Mouse (Mus musculus): Measurements from ENCODE around the gene Eef2k. TPM values are rescaled to one million over a fixed set of nuclear protein-coding genes. Genes with fewer than 3 reads are reported as not detected.
"Not testable (repeated sequence)": the region's sequence is repeated elsewhere in the genome, so short reads cannot be mapped to it uniquely, and the experiment has no call there.

The Eef2k gene
- polyA plus RNA-seq, 1 experiment from 2014 or later = 22.2 TPM

- H3K27me3 ChIP-seq (replicated peaks) = no peaks in the 10 kb centered on the region
- WGBS = 94% methylated on average over 7 of the region's 7 CpGs
- no peak for ATAC-seq (ENCODE audit: low FRiP score, low read depth)
- H3K4me2 ChIP-seq (replicated peaks) = no peak overlapping the region
- no peaks in the 10 kb centered on the region for H3K9me3 ChIP-seq
- 0 out of 2 replicates have a peak, but pooled peaks cover 4% of the 10 kb centered on the region for H3K4me1 ChIP-seq
- no peak overlapping the region for H3K4me3 ChIP-seq
- H3K27ac ChIP-seq = no peak overlapping the region
- H3K9ac ChIP-seq = no peak overlapping the region
- peaks cover 14% of the 10 kb centered on the region; the same call in 1 of the 2 replicates for H3K36me3 ChIP-seq
These were observed 54.4 kb downstream of the Eef2k start for GRCm38 (mm10) chr7:120897054-120897453.

- no peaks in the 10 kb centered on the region for H3K27me3 ChIP-seq (replicated peaks)
- H3K4me1 ChIP-seq = 0 out of 2 replicates have a peak, but pooled peaks cover 4% of the 10 kb centered on the region
- no peaks in the 10 kb centered on the region for H3K9me3 ChIP-seq
- H3K27ac ChIP-seq = no peak overlapping the region
- H3K36me3 ChIP-seq = peaks cover 13% of the 10 kb centered on the region; the same call in 1 of the 2 replicates
- no peak for ATAC-seq (ENCODE audit: low FRiP score, low read depth)
- H3K4me2 ChIP-seq (replicated peaks) = no peak overlapping the region
- H3K4me3 ChIP-seq = no peak overlapping the region
- H3K9ac ChIP-seq = no peak overlapping the region
- WGBS = 86% methylated on average over 9 of the region's 9 CpGs
These were observed 55.2 kb downstream of the Eef2k start for GRCm38 (mm10) chr7:120897711-120898335.

- no peaks in the 10 kb centered on the region for H3K9me3 ChIP-seq
- ATAC-seq (ENCODE audit: low FRiP score, low read depth) = no peak
- 70% methylated on average over 4 of the region's 4 CpGs for WGBS
These were observed 57.6 kb downstream of the Eef2k start for GRCm38 (mm10) chr7:120900191-120900590.

GRCm38 (mm10) chr7:120901701-120902100, 59.1 kb downstream of the Eef2k start:
- no peak overlapping the region for H3K27ac ChIP-seq
- 0 out of 2 replicates have a peak, but pooled peaks have one; percentile 50 for ATAC-seq (ENCODE audit: low FRiP score, low read depth)
- 43% methylated on average over 8 of the region's 8 CpGs for WGBS

More at GRCm38 (mm10) chr7:120900191-120900590, 57.6 kb downstream of the Eef2k start:
- H3K4me1 ChIP-seq = 0 out of 2 replicates have a peak, but pooled peaks cover 8% of the 10 kb centered on the region
- no peaks in the 10 kb centered on the region for H3K27me3 ChIP-seq (replicated peaks)
- H3K4me3 ChIP-seq = no peak overlapping the region
- H3K9ac ChIP-seq = no peak overlapping the region
- no peak overlapping the region for H3K27ac ChIP-seq
- H3K4me2 ChIP-seq (replicated peaks) = no peak overlapping the region
- H3K36me3 ChIP-seq = peaks cover 11% of the 10 kb centered on the region

GRCm38 (mm10) chr7:120902931-120903330, 60.3 kb downstream of the Eef2k start:
- Histone ChIP-seq H3K4me3 (no peak overlapping the region), H3K9ac (no peak overlapping the region), H3K27me3 (replicated peaks) (no peaks in the 10 kb centered on the region), H3K9me3 (no peaks in the 10 kb centered on the region), H3K36me3 (peaks cover 11% of the 10 kb centered on the region), H3K27ac (no peak overlapping the region), H3K4me1 (0 out of 2 replicates have a peak, but pooled peaks cover 8% of the 10 kb centered on the region), H3K4me2 (replicated peaks) (no peak overlapping the region)
- 66% methylated on average over 3 of the region's 3 CpGs for WGBS
- no peak for ATAC-seq (ENCODE audit: low FRiP score, low read depth)

More at GRCm38 (mm10) chr7:120901701-120902100, 59.1 kb downstream of the Eef2k start:
- Histone ChIP-seq H3K4me2 (replicated peaks) (no peak overlapping the region), H3K36me3 (peaks cover 11% of the 10 kb centered on the region), H3K27me3 (replicated peaks) (no peaks in the 10 kb centered on the region), H3K4me1 (0 out of 2 replicates have a peak, but pooled peaks cover 8% of the 10 kb centered on the region), H3K4me3 (no peak overlapping the region), H3K9ac (no peak overlapping the region), H3K9me3 (no peaks in the 10 kb centered on the region)

- WGBS = 75% methylated on average over 3 of the region's 3 CpGs
- ATAC-seq (ENCODE audit: low FRiP score, low read depth) = not testable (repeated sequence)
These were observed 67.5 kb downstream of the Eef2k start for GRCm38 (mm10) chr7:120910172-120910571.

GRCm38 (mm10) chr7:120911268-120911667, 68.6 kb downstream of the Eef2k start:
- not testable (repeated sequence) for H3K9me3 ChIP-seq; H3K4me3 ChIP-seq; H3K4me1 ChIP-seq; H3K4me2 ChIP-seq (replicated peaks); H3K36me3 ChIP-seq; ATAC-seq (ENCODE audit: low FRiP score, low read depth); H3K27ac ChIP-seq; H3K9ac ChIP-seq; H3K27me3 ChIP-seq (replicated peaks)
- 90% methylated on average over 6 of the region's 6 CpGs for WGBS

More at GRCm38 (mm10) chr7:120910172-120910571, 67.5 kb downstream of the Eef2k start:
- not testable (repeated sequence) for H3K27ac ChIP-seq; H3K27me3 ChIP-seq (replicated peaks); H3K4me1 ChIP-seq; H3K9ac ChIP-seq; H3K4me3 ChIP-seq; H3K9me3 ChIP-seq; H3K4me2 ChIP-seq (replicated peaks); H3K36me3 ChIP-seq

- H3K9ac ChIP-seq = no peak overlapping the region
These were observed 70.7 kb downstream of the Eef2k start for GRCm38 (mm10) chr7:120913332-120913731.

GRCm38 (mm10) chr7:120916262-120916875, 73.7 kb downstream of the Eef2k start:
- H3K9me3 ChIP-seq = no peaks in the 10 kb centered on the region
- H3K27ac ChIP-seq = no peak overlapping the region
- ATAC-seq (ENCODE audit: low FRiP score, low read depth) = no peak
- H3K9ac ChIP-seq = no peak overlapping the region
- no peak overlapping the region for H3K4me3 ChIP-seq
- WGBS = 22% methylated on average over 11 of the region's 11 CpGs
- peaks cover 8% of the 10 kb centered on the region for H3K4me1 ChIP-seq
- H3K27me3 ChIP-seq (replicated peaks) = no peaks in the 10 kb centered on the region
- no peak overlapping the region; the same call in 1 of the 2 replicates for H3K4me2 ChIP-seq (replicated peaks)
- no peaks in the 10 kb centered on the region for H3K36me3 ChIP-seq

More at GRCm38 (mm10) chr7:120913332-120913731, 70.7 kb downstream of the Eef2k start:
- no peaks in the 10 kb centered on the region for H3K36me3 ChIP-seq
- no peak overlapping the region for H3K4me2 ChIP-seq (replicated peaks)
- no peak for ATAC-seq (ENCODE audit: low FRiP score, low read depth)
- H3K4me1 ChIP-seq = 0 out of 2 replicates have a peak, but pooled peaks cover under 1% of the 10 kb centered on the region
- WGBS = 33% methylated on average over 1 of the region's 1 CpGs
- no peaks in the 10 kb centered on the region for H3K27me3 ChIP-seq (replicated peaks)
- H3K4me3 ChIP-seq = no peak overlapping the region
- no peak overlapping the region for H3K27ac ChIP-seq
- H3K9me3 ChIP-seq = no peaks in the 10 kb centered on the region

- H3K36me3 ChIP-seq = no peaks in the 10 kb centered on the region
- H3K4me3 ChIP-seq = peak overlapping the region; percentile 98; the same call in 1 of the 2 replicates
- ATAC-seq (ENCODE audit: low FRiP score, low read depth) = peak; percentile 89
- H3K4me2 ChIP-seq (replicated peaks) = peak overlapping the region; percentile 65
- 11% methylated on average over 12 of the region's 12 CpGs for WGBS
- no peak overlapping the region for H3K9ac ChIP-seq
- H3K4me1 ChIP-seq = peaks cover 8% of the 10 kb centered on the region
- no peaks in the 10 kb centered on the region for H3K27me3 ChIP-seq (replicated peaks)
- H3K27ac ChIP-seq = no peak overlapping the region
- no peaks in the 10 kb centered on the region for H3K9me3 ChIP-seq
These were observed 74.6 kb downstream of the Eef2k start for GRCm38 (mm10) chr7:120917279-120917591.

GRCm38 (mm10) chr7:120917592-120918461, 75.2 kb downstream of the Eef2k start, which contains the start of gene Polr3e:
Gene Polr3e, plus strand, starts transcription at chr7:120917744.
- Histone ChIP-seq H3K4me1 (peaks cover 8% of the 10 kb centered on the region), H3K4me3 (peak within 1 kb of the TSS; percentile 98), H3K27ac (peak within 1 kb of the TSS; percentile 57; the same call in 1 of the 2 replicates), H3K36me3 (no peaks in the 10 kb centered on the region), H3K4me2 (replicated peaks) (peak within 1 kb of the TSS; percentile 65), H3K9ac (peak within 1 kb of the TSS; percentile 89), H3K27me3 (replicated peaks) (no peaks in the 10 kb centered on the region), H3K9me3 (no peaks in the 10 kb centered on the region)
- WGBS = under 1% methylated on average over 101 of the region's 102 CpGs
- peak; percentile 95 for ATAC-seq (ENCODE audit: low FRiP score, low read depth)

- Histone ChIP-seq H3K27ac (no peak overlapping the region), H3K9me3 (no peaks in the 10 kb centered on the region), H3K27me3 (replicated peaks) (no peaks in the 10 kb centered on the region), H3K4me3 (peak overlapping the region; percentile 98), H3K4me1 (peaks cover 8% of the 10 kb centered on the region), H3K9ac (peak overlapping the region; percentile 89), H3K36me3 (no peaks in the 10 kb centered on the region), H3K4me2 (replicated peaks) (peak overlapping the region; percentile 65)
- WGBS = 8% methylated on average over 10 of the region's 10 CpGs
- peak; percentile 31 for ATAC-seq (ENCODE audit: low FRiP score, low read depth)
These were observed 75.9 kb downstream of the Eef2k start for GRCm38 (mm10) chr7:120918526-120918962.
